Mouse (Mus musculus) right cerebral cortex, postnatal 36 days (tissue): ENCODE measurements around the gene Znrf2.
"Not testable (repeated sequence)": the region's sequence is repeated elsewhere in the genome, so short reads cannot be mapped to it uniquely, and the experiment has no call there.

Experiments used
- DNase-seq, 2 experiments: peaks; one replicate each; pipeline ENCODE4 v3.0.0; 2022; ENCODE audit warnings: low spot score in 2 of 2, mixed read lengths in 1 of 2

The Znrf2 gene

GRCm38 (mm10) chr6:54809531-54810313 lies 7.0 kb upstream of the Znrf2 start:
- peak in 1 of 2 experiments; percentile 28 for DNase-seq

- no peak for DNase-seq
Measured at GRCm38 (mm10) chr6:54810314-54810646, 6.4 kb upstream of the Znrf2 start.

GRCm38 (mm10) chr6:54811546-54812250 lies 5.0 kb upstream of the Znrf2 start:
- DNase-seq: peak; percentile 44 to 48

GRCm38 (mm10) chr6:54812276-54812675 lies 4.4 kb upstream of the Znrf2 start:
- no peak for DNase-seq

GRCm38 (mm10) chr6:54815428-54816130 lies 1.1 kb upstream of the Znrf2 start:
- no peak for DNase-seq

- peak; percentile 26 to 27 for DNase-seq
Measured at GRCm38 (mm10) chr6:54817266-54817767, 601 bp downstream of the Znrf2 start.

GRCm38 (mm10) chr6:54818389-54818788 lies 1.7 kb downstream of the Znrf2 start:
- no peak for DNase-seq

- DNase-seq: no peak
Measured at GRCm38 (mm10) chr6:54819272-54819671, 2.6 kb downstream of the Znrf2 start.

GRCm38 (mm10) chr6:54819746-54820145 lies 3.0 kb downstream of the Znrf2 start:
- DNase-seq: no peak

- no peak for DNase-seq
Measured at GRCm38 (mm10) chr6:54822348-54822747, 5.6 kb downstream of the Znrf2 start.

- not testable (repeated sequence) for DNase-seq
Measured at GRCm38 (mm10) chr6:54824561-54824960, 7.8 kb downstream of the Znrf2 start.

GRCm38 (mm10) chr6:54827481-54827880 lies 10.8 kb downstream of the Znrf2 start:
- no peak for DNase-seq

GRCm38 (mm10) chr6:54828274-54828673 lies 11.6 kb downstream of the Znrf2 start:
- no peak for DNase-seq

- DNase-seq: no peak
Measured at GRCm38 (mm10) chr6:54830048-54830772, 13.5 kb downstream of the Znrf2 start.

GRCm38 (mm10) chr6:54831069-54831720 lies 14.5 kb downstream of the Znrf2 start:
- no peak for DNase-seq

- DNase-seq: no peak
Measured at GRCm38 (mm10) chr6:54833427-54833826, 16.7 kb downstream of the Znrf2 start.

GRCm38 (mm10) chr6:54836666-54837065 lies 19.9 kb downstream of the Znrf2 start:
- no peak for DNase-seq

GRCm38 (mm10) chr6:54841399-54841798 lies 24.7 kb downstream of the Znrf2 start:
- DNase-seq: no peak

GRCm38 (mm10) chr6:54842041-54842440 lies 25.3 kb downstream of the Znrf2 start:
- DNase-seq: no peak

- no peak for DNase-seq
Measured at GRCm38 (mm10) chr6:54848546-54848945, 31.8 kb downstream of the Znrf2 start.
